Mouse (Mus musculus) thymus, adult 2 months (tissue): ENCODE measurements around the gene Naa80.

ENCODE experiments used
- CTCF ChIP-seq: fragments of 200-500 bp; IDR thresholded peaks from 2 replicates; pipeline ENCODE4 v1.5.1; 2012; ENCODE audit warnings: mild to moderate bottlenecking, control low read depth, low read length, moderate library complexity, borderline replicate concordance; ENCODE audit not compliant: control insufficient read depth, poor library complexity, insufficient read depth; ENCODE audit errors: extremely low read depth
- POLR2A ChIP-seq: fragments of 200-500 bp; IDR thresholded peaks from 2 replicates; pipeline ENCODE4 v1.6.1; 2012; ENCODE audit warnings: mild to moderate bottlenecking, low read length, control low read depth, moderate library complexity; ENCODE audit not compliant: control insufficient read depth, poor library complexity, insufficient read depth; ENCODE audit errors: extremely low read depth

DNA sequence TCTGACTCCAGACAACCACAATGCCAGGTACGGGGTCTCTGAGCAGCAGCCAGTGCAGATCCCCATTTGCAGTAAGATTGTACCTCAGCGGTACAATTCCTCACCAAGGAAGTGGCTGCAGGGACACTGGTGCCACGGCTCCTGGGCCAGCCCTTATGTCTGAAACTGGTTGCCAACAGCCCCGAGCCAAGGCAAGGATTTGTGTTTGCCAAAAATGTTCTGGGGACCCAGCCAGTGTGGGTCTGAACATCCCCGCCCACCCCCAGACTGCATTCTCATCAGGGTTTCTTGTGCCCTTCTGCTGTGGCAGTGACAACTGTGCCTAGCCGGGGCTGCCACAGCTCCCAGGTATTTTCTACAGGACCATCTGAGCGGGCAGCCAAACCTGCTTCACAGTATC is 40.5 kb upstream of the Naa80 start:
- TF ChIP-seq POLR2A (no peak), CTCF (no peak)
